Mouse (Mus musculus): ENCODE results near the gene Nom1. TPM values are rescaled to one million over a fixed set of nuclear protein-coding genes. Genes with fewer than 3 reads are reported as not detected.

Nom1 gene
- polyA plus RNA-seq, 1 experiment from 2014 or later = 40.4 TPM

GRCm38 (mm10) chr5:29474246-29474960 lies 39.9 kb downstream of the Nom1 start:
- Histone ChIP-seq H3K4me1 (peaks cover 57% of the 10 kb centered on the region), H3K4me3 (peak overlapping the region; percentile 23; the same call in 1 of the 2 replicates), H3K27ac (no peak overlapping the region), H3K27me3 (ENCODE audit: low read depth, poor library complexity, severe bottlenecking) (peaks cover 100% of the 10 kb centered on the region), H3K9me3 (replicated peaks) (no peaks in the 10 kb centered on the region), H3K36me3 (no peaks in the 10 kb centered on the region)
- WGBS = 2% methylated on average over 35 of the region's 35 CpGs
- no peak for DNase-seq (ENCODE audit: low spot score)

- Histone ChIP-seq H3K27me3 (ENCODE audit: low read depth, poor library complexity, severe bottlenecking) (peaks cover 100% of the 10 kb centered on the region), H3K27ac (no peak overlapping the region), H3K36me3 (no peaks in the 10 kb centered on the region), H3K4me1 (peaks cover 57% of the 10 kb centered on the region), H3K4me3 (no peak overlapping the region), H3K9me3 (replicated peaks) (no peaks in the 10 kb centered on the region)
- WGBS = 2% methylated on average over 10 of the region's 10 CpGs
- no peak for DNase-seq (ENCODE audit: low spot score)
These were observed 40.6 kb downstream of the Nom1 start for GRCm38 (mm10) chr5:29475041-29475440.

GRCm38 (mm10) chr5:29475556-29475955 lies 41.1 kb downstream of the Nom1 start:
- H3K4me3 ChIP-seq = no peak overlapping the region
- peaks cover 53% of the 10 kb centered on the region for H3K4me1 ChIP-seq
- WGBS = 3% methylated on average over 5 of the region's 5 CpGs
- no peak overlapping the region for H3K27ac ChIP-seq
- H3K36me3 ChIP-seq = no peaks in the 10 kb centered on the region
- peaks cover 100% of the 10 kb centered on the region for H3K27me3 ChIP-seq (ENCODE audit: low read depth, poor library complexity, severe bottlenecking)
- no peaks in the 10 kb centered on the region for H3K9me3 ChIP-seq (replicated peaks)
- no peak for DNase-seq (ENCODE audit: low spot score)

- H3K4me1 ChIP-seq = peaks cover 50% of the 10 kb centered on the region
- WGBS = 0% methylated on average over 1 of the region's 1 CpGs
- peaks cover 100% of the 10 kb centered on the region for H3K27me3 ChIP-seq (ENCODE audit: low read depth, poor library complexity, severe bottlenecking)
- no peak overlapping the region for H3K4me3 ChIP-seq
- H3K27ac ChIP-seq = no peak overlapping the region
- DNase-seq (ENCODE audit: low spot score) = no peak
- no peaks in the 10 kb centered on the region for H3K9me3 ChIP-seq (replicated peaks)
- H3K36me3 ChIP-seq = no peaks in the 10 kb centered on the region
These were observed 41.6 kb downstream of the Nom1 start for GRCm38 (mm10) chr5:29476021-29476420.

- no peaks in the 10 kb centered on the region for H3K9me3 ChIP-seq (replicated peaks)
- peaks cover 100% of the 10 kb centered on the region for H3K27me3 ChIP-seq (ENCODE audit: low read depth, poor library complexity, severe bottlenecking)
- peak overlapping the region; percentile 50; the same call in 1 of the 2 replicates for H3K27ac ChIP-seq
- WGBS = under 1% methylated on average over 73 of the region's 73 CpGs
- H3K4me3 ChIP-seq = peak overlapping the region; percentile 50
- no peak for DNase-seq (ENCODE audit: low spot score)
- H3K4me1 ChIP-seq = peaks cover 39% of the 10 kb centered on the region
- H3K36me3 ChIP-seq = no peaks in the 10 kb centered on the region
These were observed 43.2 kb downstream of the Nom1 start for GRCm38 (mm10) chr5:29477474-29478207.

GRCm38 (mm10) chr5:29478208-29479197 lies 44.0 kb downstream of the Nom1 start, which contains the start of gene Mnx1:
Mnx1 (minus strand) TSS chr5:29478470.
- WGBS = under 1% methylated on average over 65 of the region's 65 CpGs
- peaks cover 40% of the 10 kb centered on the region for H3K4me1 ChIP-seq
- DNase-seq (ENCODE audit: low spot score) = peak; percentile 76
- peak within 1 kb of the TSS; percentile 50; the same call in 1 of the 2 replicates for H3K27ac ChIP-seq
- H3K36me3 ChIP-seq = no peaks in the 10 kb centered on the region
- H3K27me3 ChIP-seq (ENCODE audit: low read depth, poor library complexity, severe bottlenecking) = peaks cover 100% of the 10 kb centered on the region
- H3K4me3 ChIP-seq = peak within 1 kb of the TSS; percentile 50
- no peaks in the 10 kb centered on the region for H3K9me3 ChIP-seq (replicated peaks)

- H3K36me3 ChIP-seq = no peaks in the 10 kb centered on the region
- DNase-seq (ENCODE audit: low spot score) = no peak
- under 1% methylated on average over 14 of the region's 14 CpGs for WGBS
- H3K27me3 ChIP-seq (ENCODE audit: low read depth, poor library complexity, severe bottlenecking) = peaks cover 100% of the 10 kb centered on the region
- no peak overlapping the region for H3K4me3 ChIP-seq
- peaks cover 40% of the 10 kb centered on the region for H3K4me1 ChIP-seq
- no peaks in the 10 kb centered on the region for H3K9me3 ChIP-seq (replicated peaks)
- H3K27ac ChIP-seq = no peak overlapping the region
These were observed 44.7 kb downstream of the Nom1 start for GRCm38 (mm10) chr5:29479198-29479593.

- Histone ChIP-seq H3K4me1 (peaks cover 43% of the 10 kb centered on the region), H3K36me3 (no peaks in the 10 kb centered on the region), H3K27ac (no peak overlapping the region), H3K27me3 (ENCODE audit: low read depth, poor library complexity, severe bottlenecking) (peaks cover 100% of the 10 kb centered on the region), H3K9me3 (replicated peaks) (no peaks in the 10 kb centered on the region), H3K4me3 (no peak overlapping the region)
- WGBS = 4% methylated on average over 4 of the region's 4 CpGs
- DNase-seq (ENCODE audit: low spot score) = no peak
These were observed 49.3 kb downstream of the Nom1 start for GRCm38 (mm10) chr5:29483801-29484200.

- H3K27me3 ChIP-seq (ENCODE audit: low read depth, poor library complexity, severe bottlenecking) = peaks cover 100% of the 10 kb centered on the region
- WGBS = 2% methylated on average over 38 of the region's 38 CpGs
- H3K9me3 ChIP-seq (replicated peaks) = no peaks in the 10 kb centered on the region
- no peak for DNase-seq (ENCODE audit: low spot score)
- H3K27ac ChIP-seq = no peak overlapping the region
- no peaks in the 10 kb centered on the region for H3K36me3 ChIP-seq
- peaks cover 39% of the 10 kb centered on the region for H3K4me1 ChIP-seq
- peak overlapping the region; percentile 25 for H3K4me3 ChIP-seq
These were observed 50.8 kb downstream of the Nom1 start for GRCm38 (mm10) chr5:29484965-29485940.

- Histone ChIP-seq H3K27ac (no peak overlapping the region), H3K27me3 (ENCODE audit: low read depth, poor library complexity, severe bottlenecking) (peaks cover 100% of the 10 kb centered on the region), H3K36me3 (no peaks in the 10 kb centered on the region), H3K4me1 (peaks cover 39% of the 10 kb centered on the region), H3K9me3 (replicated peaks) (no peaks in the 10 kb centered on the region), H3K4me3 (peak overlapping the region; percentile 25; the same call in 1 of the 2 replicates)
- no peak for DNase-seq (ENCODE audit: low spot score)
- 2% methylated on average over 10 of the region's 10 CpGs for WGBS
These were observed 51.5 kb downstream of the Nom1 start for GRCm38 (mm10) chr5:29485941-29486320.

- DNase-seq (ENCODE audit: low spot score) = no peak
These were observed 52.9 kb downstream of the Nom1 start for GRCm38 (mm10) chr5:29487321-29487720.

More at GRCm38 (mm10) chr5:29487321-29487720, 52.9 kb downstream of the Nom1 start:
- Histone ChIP-seq H3K9me3 (replicated peaks) (no peaks in the 10 kb centered on the region), H3K27ac (no peak overlapping the region), H3K4me1 (peaks cover 33% of the 10 kb centered on the region), H3K27me3 (ENCODE audit: low read depth, poor library complexity, severe bottlenecking) (peaks cover 100% of the 10 kb centered on the region), H3K4me3 (no peak overlapping the region), H3K36me3 (no peaks in the 10 kb centered on the region)
- WGBS = 17% methylated on average over 13 of the region's 13 CpGs

Measured in limb, embryonic 10.5 days (tissue).